Mouse (Mus musculus): ENCODE data around the gene Eno4. TPM values are rescaled to one million over a fixed set of nuclear protein-coding genes. Genes with fewer than 3 reads are reported as not detected.

Gene Eno4
- total RNA-seq (2023) = not detected

GRCm38 (mm10) chr19:58942841-58943828 is at the start of gene Eno4, which contains the start of gene Hspa12a:
TSS of gene Eno4 (plus strand) at chr19:58943425.
TSS of gene Hspa12a (minus strand) at chr19:58943654.

Other genes with a start within 250 kb of the Eno4 start
- gene Pnliprp1, start 214.5 kb upstream of the Eno4 start, total RNA-seq (2023) = 3.2 TPM
- gene Pnliprp2, start 183.7 kb upstream of the Eno4 start, total RNA-seq (2023) = 0.55 TPM
- not detected for gene 1700019N19Rik, start 149.0 kb upstream of the Eno4 start, total RNA-seq (2023)
- gene Hspa12a, start 229 bp downstream of the Eno4 start, total RNA-seq (2023) = 0.89 TPM
- gene Shtn1, start 132.7 kb downstream of the Eno4 start, total RNA-seq (2023) = 0.49 TPM
- gene Vax1, start 226.6 kb downstream of the Eno4 start, total RNA-seq (2023) = not detected